Mouse (Mus musculus) kidney, embryonic 14.5 days (tissue): ENCODE measurements around the gene Zfp94. TPM values are rescaled to one million over a fixed set of nuclear protein-coding genes. Genes with fewer than 3 reads are reported as not detected.

Experiments
- ATAC-seq: fragments of 200-750 bp; cut with Nextera tagmentation; 2 replicates; pipeline ENCODE4 v1.8.0; 2017; ENCODE audit warnings: moderate number of reproducible peaks, mild to moderate bottlenecking, moderate TSS enrichment, moderate library complexity; ENCODE audit not compliant: low FRiP score, low TSS enrichment
- H3K27ac ChIP-seq: fragments of 300-500 bp; sonication (generic); 2 replicates; pipeline ENCODE4 v1.5.1; 2014; ENCODE audit warnings: low read depth, mild to moderate bottlenecking, low read length, moderate library complexity, mixed read lengths
- H3K27me3 ChIP-seq: fragments of 300-500 bp; sonication (generic); 2 replicates; pipeline ENCODE4 v1.6.1; 2014; ENCODE audit warnings: mild to moderate bottlenecking, low read length; ENCODE audit not compliant: control insufficient read depth, insufficient read depth
- H3K36me3 ChIP-seq: fragments of 300-500 bp; sonication (generic); 2 replicates; pipeline ENCODE4 v1.6.1; 2014; ENCODE audit warnings: low read length, mixed read lengths; ENCODE audit not compliant: control insufficient read depth, insufficient read depth
- H3K4me1 ChIP-seq: fragments of 300-500 bp; sonication (generic); 2 replicates; pipeline ENCODE4 v1.6.1; 2014; ENCODE audit warnings: low read length, mixed read lengths; ENCODE audit not compliant: control insufficient read depth, insufficient read depth
- H3K4me2 ChIP-seq: fragments of 300-500 bp; sonication (generic); replicated peaks from 2 replicates; pipeline ENCODE4 v1.6.1; 2014; ENCODE audit warnings: low read depth, mild to moderate bottlenecking, low read length
- H3K4me3 ChIP-seq: fragments of 300-500 bp; sonication (generic); 2 replicates; pipeline ENCODE4 v1.5.1; 2014; ENCODE audit warnings: mild to moderate bottlenecking, low read length
- H3K9ac ChIP-seq: fragments of 300-500 bp; sonication (generic); 2 replicates; pipeline ENCODE4 v1.6.1; 2014; ENCODE audit warnings: low read depth, mild to moderate bottlenecking, low read length, moderate library complexity
- H3K9me3 ChIP-seq: fragments of 300-500 bp; sonication (generic); 2 replicates; pipeline ENCODE4 v1.6.1; 2016; ENCODE audit warnings: low read length; ENCODE audit not compliant: control insufficient read depth
- WGBS: fragments of 180-500 bp; shearing (Covaris S2); extraction: QIAGEN DNeasy Blood & Tissue Kit; methylation state at CpG from one replicate; pipeline ENCODE4 v1.1.7; 2014; 5-methylcytosine and 5-hydroxymethylcytosine counted together
- polyA plus RNA-seq: library from polyadenylated mRNA; unstranded; fragments of >200 nt; fragmentation: Nextera tagmentation; extraction: Ambion mirVana; gene quantifications from 2 replicates; pipeline ENCODE4 v1.2.1, GENCODE M21; 2014

The Zfp94 gene
- polyA plus RNA-seq, 1 experiment from 2014 or later, result 10.3 TPM

- under 1% methylated on average over 12 of the region's 12 CpGs for WGBS
- peak within 1 kb of the TSS; percentile 65; the same call in 1 of the 2 replicates for H3K27ac ChIP-seq
- H3K27me3 ChIP-seq, result no peaks in the 10 kb centered on the region
- H3K4me1 ChIP-seq, result 0 out of 2 replicates have a peak, but pooled peaks cover 3% of the 10 kb centered on the region
- peak within 1 kb of the TSS; percentile 82 for H3K9ac ChIP-seq
- no peaks in the 10 kb centered on the region for H3K9me3 ChIP-seq
- H3K4me3 ChIP-seq, result peak within 1 kb of the TSS; percentile 70
- peak within 1 kb of the TSS; percentile 74 for H3K4me2 ChIP-seq
- peaks cover 14% of the 10 kb centered on the region for H3K36me3 ChIP-seq
- ATAC-seq, result peak; percentile 96
Observed at GRCm38 (mm10) chr7:24270288-24270672, 46.2 kb downstream of the Zfp94 start, which contains the start of gene Zfp93. Gene Zfp93 (plus strand): TSS chr7:24270420.

- peak; percentile 53 for ATAC-seq
- H3K9ac ChIP-seq, result peak overlapping the region; percentile 82
- H3K4me2 ChIP-seq, result peak overlapping the region; percentile 74
- H3K4me1 ChIP-seq, result 0 out of 2 replicates have a peak, but pooled peaks cover 3% of the 10 kb centered on the region
- no peaks in the 10 kb centered on the region for H3K9me3 ChIP-seq
- H3K4me3 ChIP-seq, result peak overlapping the region; percentile 70
- H3K36me3 ChIP-seq, result peaks cover 9% of the 10 kb centered on the region
- no peaks in the 10 kb centered on the region for H3K27me3 ChIP-seq
- WGBS, result 36% methylated on average over 7 of the region's 7 CpGs
- no peak overlapping the region for H3K27ac ChIP-seq
Observed at GRCm38 (mm10) chr7:24269667-24270287, 46.7 kb downstream of the Zfp94 start.

DNA sequence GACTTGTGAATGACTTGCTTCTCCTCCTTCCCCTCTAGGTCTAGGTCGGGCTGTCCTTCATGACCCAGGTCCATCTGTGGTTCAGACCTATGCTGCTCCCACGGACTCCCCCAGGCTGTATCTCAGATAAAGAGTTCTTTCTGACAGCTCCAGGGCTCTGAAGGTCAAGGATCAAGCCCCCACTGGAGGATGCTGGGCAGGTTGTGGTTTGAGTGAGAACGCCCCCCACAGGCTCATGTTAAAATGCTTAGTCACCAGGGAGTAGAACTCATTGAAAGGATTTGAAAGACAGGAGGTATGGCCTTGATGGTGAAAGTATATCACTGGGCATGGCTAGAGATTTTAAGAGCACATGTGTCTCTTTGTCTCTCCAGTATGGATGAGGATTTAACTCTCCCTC, 47.2 kb downstream of the Zfp94 start:
- Histone ChIP-seq H3K4me1 (0 out of 2 replicates have a peak, but pooled peaks cover 3% of the 10 kb centered on the region), H3K4me3 (no peak overlapping the region), H3K9me3 (no peaks in the 10 kb centered on the region), H3K4me2 (no peak overlapping the region), H3K9ac (no peak overlapping the region), H3K27ac (no peak overlapping the region), H3K36me3 (peaks cover 4% of the 10 kb centered on the region; the same call in 1 of the 2 replicates), H3K27me3 (no peaks in the 10 kb centered on the region)
- ATAC-seq, result peak; percentile 28
- 76% methylated on average over 3 of the region's 3 CpGs for WGBS

- ATAC-seq, result no peak
- WGBS, result 75% methylated on average over 24 of the region's 24 CpGs
- no peaks in the 10 kb centered on the region for H3K9me3 ChIP-seq
Observed at GRCm38 (mm10) chr7:24268176-24269155, 48.0 kb downstream of the Zfp94 start.

GRCm38 (mm10) chr7:24260000-24260312, 56.5 kb downstream of the Zfp94 start:
- Histone ChIP-seq H3K4me2 (no peak overlapping the region), H3K36me3 (peaks cover 15% of the 10 kb centered on the region; the same call in 1 of the 2 replicates), H3K4me3 (no peak overlapping the region), H3K9me3 (no peaks in the 10 kb centered on the region), H3K27me3 (no peaks in the 10 kb centered on the region), H3K9ac (no peak overlapping the region), H3K4me1 (no peaks in the 10 kb centered on the region; the same call in 1 of the 2 replicates), H3K27ac (no peak overlapping the region)
- ATAC-seq, result no peak
- WGBS, result 95% methylated on average over 4 of the region's 4 CpGs

More at GRCm38 (mm10) chr7:24268176-24269155, 48.0 kb downstream of the Zfp94 start:
- H3K27me3 ChIP-seq, result no peaks in the 10 kb centered on the region
- H3K9ac ChIP-seq, result no peak overlapping the region
- no peak overlapping the region for H3K4me2 ChIP-seq
- H3K36me3 ChIP-seq, result 0 out of 2 replicates have a peak, but pooled peaks cover under 1% of the 10 kb centered on the region
- 0 out of 2 replicates have a peak, but pooled peaks cover 3% of the 10 kb centered on the region for H3K4me1 ChIP-seq
- H3K4me3 ChIP-seq, result no peak overlapping the region
- H3K27ac ChIP-seq, result no peak overlapping the region

GRCm38 (mm10) chr7:24259306-24259999, 57.0 kb downstream of the Zfp94 start:
- Histone ChIP-seq H3K9ac (no peak overlapping the region), H3K9me3 (no peaks in the 10 kb centered on the region), H3K27ac (no peak overlapping the region), H3K4me1 (no peaks in the 10 kb centered on the region; the same call in 1 of the 2 replicates), H3K27me3 (no peaks in the 10 kb centered on the region), H3K36me3 (peaks cover 15% of the 10 kb centered on the region; the same call in 1 of the 2 replicates), H3K4me2 (no peak overlapping the region), H3K4me3 (no peak overlapping the region)
- WGBS, result 90% methylated on average over 13 of the region's 13 CpGs
- ATAC-seq, result no peak

GRCm38 (mm10) chr7:24254633-24255474, 61.6 kb downstream of the Zfp94 start, which contains the start of gene Zfp108:
Gene Zfp108 (plus strand): TSS chr7:24254794.
- WGBS, result 20% methylated on average over 21 of the region's 21 CpGs
- Histone ChIP-seq H3K9ac (peak within 1 kb of the TSS; percentile 66), H3K4me3 (peak within 1 kb of the TSS; percentile 55), H3K4me1 (no peaks in the 10 kb centered on the region; the same call in 1 of the 2 replicates), H3K27ac (no peak within 1 kb of the TSS), H3K36me3 (no peaks in the 10 kb centered on the region; the same call in 1 of the 2 replicates), H3K27me3 (no peaks in the 10 kb centered on the region), H3K4me2 (peak within 1 kb of the TSS; percentile 67), H3K9me3 (no peaks in the 10 kb centered on the region)
- ATAC-seq, result peak; percentile 89
